Mouse (Mus musculus) MEL (cell line): ENCODE data around the gene Gtpbp10. TPM values are rescaled to one million over a fixed set of nuclear protein-coding genes. Genes with fewer than 3 reads are reported as not detected.

Experiments used
- DNase-seq: peaks from one replicate; pipeline ENCODE4 v3.0.0; 2011; ENCODE audit warnings: low read depth, low spot score
- H3K27ac ChIP-seq: 2 replicates; pipeline ENCODE4 v1.5.1; 2012; ENCODE audit warnings: low read depth, mild to moderate bottlenecking, control low read depth, low read length, moderate library complexity; ENCODE audit not compliant: control insufficient read depth
- H3K27me3 ChIP-seq, 2 experiments: fragments of 150-350 bp in 1 of 2; sonication (generic) in 1 of 2; 2 replicates each; pipeline ENCODE4 v1.6.1; 2012; ENCODE audit warnings: low read length in 2 of 2, mild to moderate bottlenecking in 2 of 2, improper control_type of control experiment in 1 of 2, moderate library complexity in 1 of 2; ENCODE audit not compliant: insufficient read depth in 2 of 2, control insufficient read depth in 1 of 2
- H3K36me3 ChIP-seq, 2 experiments: 2 replicates each; pipeline ENCODE4 v1.6.1; 2012 to 2014; ENCODE audit warnings: low read length in 2 of 2, improper control_type of control experiment in 1 of 2, inconsistent platforms in 1 of 2, mild to moderate bottlenecking in 1 of 2; ENCODE audit not compliant: insufficient read depth in 2 of 2, control insufficient read depth in 1 of 2
- H3K4me1 ChIP-seq, 2 experiments: fragments of 150-350 bp in 1 of 2; sonication (generic) in 1 of 2; 2 replicates each; pipeline ENCODE4 v1.6.1; 2012; ENCODE audit warnings: low read length in 2 of 2, improper control_type of control experiment in 1 of 2, mild to moderate bottlenecking in 1 of 2; ENCODE audit not compliant: insufficient read depth in 2 of 2, control insufficient read depth in 1 of 2
- H3K4me3 ChIP-seq, 2 experiments: fragments of 150-350 bp in 1 of 2; sonication (generic) in 1 of 2; 2 replicates each; pipeline ENCODE4 v1.5.1; 2012; ENCODE audit warnings: low read depth in 2 of 2, low read length in 2 of 2, mild to moderate bottlenecking in 2 of 2, moderate library complexity in 2 of 2, control low read depth in 1 of 2, improper control_type of control experiment in 1 of 2; ENCODE audit not compliant: control insufficient read depth in 1 of 2, insufficient read depth in 1 of 2
- H3K79me2 ChIP-seq: 2 replicates; pipeline ENCODE4 v1.6.1; 2012; ENCODE audit warnings: mild to moderate bottlenecking, low read length, moderate library complexity; ENCODE audit not compliant: control insufficient read depth, poor library complexity, insufficient read depth
- H3K9ac ChIP-seq: 2 replicates; pipeline ENCODE4 v1.6.1; 2012; ENCODE audit warnings: low read depth, mild to moderate bottlenecking, control low read depth, low read length, moderate library complexity; ENCODE audit not compliant: control insufficient read depth, poor library complexity, severe bottlenecking
- H3K9me3 ChIP-seq: fragments of 150-350 bp; sonication (generic); replicated peaks from 2 replicates; pipeline ENCODE4 v1.6.1; 2012; ENCODE audit warnings: mild to moderate bottlenecking, low read length, improper control_type of control experiment, moderate library complexity; ENCODE audit not compliant: insufficient read depth
- BHLHE40 ChIP-seq: IDR thresholded peaks from 2 replicates; pipeline ENCODE4 v1.6.1; 2012; ENCODE audit warnings: low read depth, mild to moderate bottlenecking, inconsistent platforms, low read length, improper control_type of control experiment, borderline replicate concordance
- ELF1 ChIP-seq: IDR thresholded peaks from 2 replicates; pipeline ENCODE4 v1.6.1; 2014; ENCODE audit warnings: low read depth, mild to moderate bottlenecking, inconsistent platforms, low read length, improper control_type of control experiment, moderate library complexity
- GABPA ChIP-seq: IDR thresholded peaks from 2 replicates; pipeline ENCODE4 v1.6.1; 2012; ENCODE audit warnings: low read depth, mild to moderate bottlenecking, inconsistent platforms, low read length, improper control_type of control experiment, moderate library complexity
- HCFC1 ChIP-seq: IDR thresholded peaks from 2 replicates; pipeline ENCODE4 v1.6.1; 2012; ENCODE audit warnings: low read depth, mild to moderate bottlenecking, inconsistent platforms, low read length, improper control_type of control experiment, moderate library complexity
- JUND ChIP-seq: IDR thresholded peaks from 2 replicates; pipeline ENCODE4 v1.6.1; 2011; ENCODE audit warnings: low read depth, mild to moderate bottlenecking, improper control_type of control experiment, low read length
- MAZ ChIP-seq: IDR thresholded peaks from 2 replicates; pipeline ENCODE4 v1.6.1; 2012; ENCODE audit warnings: low read depth, mild to moderate bottlenecking, inconsistent platforms, low read length, improper control_type of control experiment
- MXI1 ChIP-seq: IDR thresholded peaks from 2 replicates; pipeline ENCODE4 v1.6.1; 2011; ENCODE audit warnings: mild to moderate bottlenecking, low read depth, low read length, improper control_type of control experiment
- MYC ChIP-seq: IDR thresholded peaks from 2 replicates; pipeline ENCODE4 v1.6.1; 2011; ENCODE audit warnings: low read depth, mild to moderate bottlenecking, low read length, improper control_type of control experiment, moderate library complexity
- NELFE ChIP-seq: IDR thresholded peaks from 2 replicates; pipeline ENCODE4 v1.6.1; 2011; ENCODE audit warnings: low read depth, low read length, improper control_type of control experiment
- POLR2A ChIP-seq, 2 experiments: IDR thresholded peaks; 2 replicates each; pipeline ENCODE4 v1.6.1; 2011 to 2012; ENCODE audit warnings: low read length in 2 of 2, mild to moderate bottlenecking in 2 of 2, control low read depth in 1 of 2, improper control_type of control experiment in 1 of 2, low read depth in 1 of 2, moderate library complexity in 1 of 2; ENCODE audit not compliant: control insufficient read depth in 1 of 2, insufficient read depth in 1 of 2, poor library complexity in 1 of 2
- POLR2AphosphoS5 ChIP-seq: IDR thresholded peaks from 2 replicates; pipeline ENCODE4 v1.6.1; 2012; ENCODE audit warnings: low read depth, borderline replicate concordance, mild to moderate bottlenecking, inconsistent platforms, low read length, moderate library complexity, mixed read lengths
- RAD21 ChIP-seq: IDR thresholded peaks from 2 replicates; pipeline ENCODE4 v1.6.1; 2011; ENCODE audit warnings: mild to moderate bottlenecking, low read depth, low read length, improper control_type of control experiment
- SIN3A ChIP-seq: IDR thresholded peaks from 2 replicates; pipeline ENCODE4 v1.6.1; 2012; ENCODE audit warnings: low read length, improper control_type of control experiment, inconsistent platforms
- SMC3 ChIP-seq: IDR thresholded peaks from 2 replicates; pipeline ENCODE4 v1.6.1; 2011; ENCODE audit warnings: low read depth, low read length, improper control_type of control experiment
- TAL1 ChIP-seq: IDR thresholded peaks from 2 replicates; pipeline ENCODE4 v1.6.1; 2012; ENCODE audit warnings: mild to moderate bottlenecking, inconsistent platforms, low read length, moderate library complexity, mixed read lengths
- TCF12 ChIP-seq: IDR thresholded peaks from 2 replicates; pipeline ENCODE4 v1.6.1; 2014; ENCODE audit warnings: low read depth, mild to moderate bottlenecking, inconsistent platforms, low read length, improper control_type of control experiment, moderate library complexity
- UBTF ChIP-seq: IDR thresholded peaks from 2 replicates; pipeline ENCODE4 v1.6.1; 2012; ENCODE audit warnings: low read depth, mild to moderate bottlenecking, inconsistent platforms, low read length, improper control_type of control experiment, moderate library complexity, borderline replicate concordance; ENCODE audit not compliant: insufficient read depth
- ZC3H11A ChIP-seq: IDR thresholded peaks from 2 replicates; pipeline ENCODE4 v1.6.1; 2012; ENCODE audit warnings: low read depth, mild to moderate bottlenecking, inconsistent platforms, low read length, improper control_type of control experiment
- ZKSCAN1 ChIP-seq: IDR thresholded peaks from 2 replicates; pipeline ENCODE4 v1.6.1; 2012; ENCODE audit warnings: low read depth, mild to moderate bottlenecking, inconsistent platforms, low read length, improper control_type of control experiment, moderate library complexity
- ZNF384 ChIP-seq: IDR thresholded peaks from 2 replicates; pipeline ENCODE4 v1.6.1; 2012; ENCODE audit warnings: low read depth, mild to moderate bottlenecking, inconsistent platforms, low read length, improper control_type of control experiment
- polyA plus RNA-seq, 2 experiments: library from polyadenylated mRNA; stranded (reverse) in 1 of 2; unstranded in 1 of 2; fragments of >175 nt in 1 of 2; fragments of >200 nt in 1 of 2; gene quantifications; 2 replicates each; pipeline versions ENCODE4 v1.2.1 to v1.2.4; 2012; ENCODE audit warnings: low replicate concordance in 2 of 2, low read depth in 1 of 2; ENCODE audit not compliant: insufficient read length in 2 of 2, insufficient read depth in 1 of 2, missing spikeins in 1 of 2
- total RNA-seq: library from RNA; depleted of rRNA; stranded (reverse); fragments of 300-350 nt; gene quantifications from 2 replicates; pipeline ENCODE4 v1.2.3, GENCODE M21; 2012; rRNA removed

Gene Gtpbp10
- total RNA-seq (not detected in 2 replicates), polyA plus RNA-seq (not detected)

GRCm38 (mm10) chr5:5559079-5559740, at the start of gene Gtpbp10:
Gtpbp10 (minus strand) TSS chr5:5559538.
- Histone ChIP-seq H3K27ac (no peak within 1 kb of the TSS), H3K9me3 (no peaks in the 10 kb centered on the region), H3K79me2 (no peaks in the 10 kb centered on the region), H3K27me3 (no peaks in the 10 kb centered on the region), H3K4me3 (no peak within 1 kb of the TSS), H3K9ac (no peak within 1 kb of the TSS), H3K4me1 (no peaks in the 10 kb centered on the region), H3K36me3 (no peaks in the 10 kb centered on the region)
- DNase-seq = no peak
- no peak for TF ChIP-seq TCF12

GRCm38 (mm10) chr5:5587686-5588085, 28.3 kb upstream of the Gtpbp10 start:
- no peaks in the 10 kb centered on the region for H3K4me1 ChIP-seq
- H3K36me3 ChIP-seq = no peaks in the 10 kb centered on the region
- H3K9ac ChIP-seq = no peak overlapping the region
- H3K27ac ChIP-seq = no peak overlapping the region
- H3K79me2 ChIP-seq = no peaks in the 10 kb centered on the region
- TF ChIP-seq MXI1 (no peak), GABPA (no peak), ZKSCAN1 (no peak), MYC (no peak), POLR2AphosphoS5 (no peak), UBTF (no peak), ZNF384 (no peak)
- no peak overlapping the region for H3K4me3 ChIP-seq
- no peak for DNase-seq
- no peaks in the 10 kb centered on the region for H3K27me3 ChIP-seq
- H3K9me3 ChIP-seq = no peaks in the 10 kb centered on the region

GRCm38 (mm10) chr5:5573749-5574317, 14.5 kb upstream of the Gtpbp10 start, which contains the start of gene Gm8773:
Gm8773 (plus strand) TSS chr5:5573799.
- DNase-seq = no peak
- Histone ChIP-seq H3K36me3 (no peaks in the 10 kb centered on the region), H3K79me2 (no peaks in the 10 kb centered on the region), H3K27me3 (no peaks in the 10 kb centered on the region), H3K4me3 (no peak within 1 kb of the TSS), H3K27ac (no peak within 1 kb of the TSS), H3K4me1 (no peaks in the 10 kb centered on the region), H3K9me3 (no peaks in the 10 kb centered on the region), H3K9ac (no peak within 1 kb of the TSS)
- TF ChIP-seq POLR2A (IDR thresholded peaks at IDR 0.05; ENCODE audit: control insufficient read depth in 1 of 2, insufficient read depth in 1 of 2, low read depth in 1 of 2, low read length in 2 of 2, poor library complexity in 1 of 2) (no peak), BHLHE40 (no peak), NELFE (no peak), HCFC1 (no peak), MYC (no peak), SIN3A (no peak), ELF1 (no peak), GABPA (no peak), TAL1 (no peak), SMC3 (no peak), ZNF384 (no peak), JUND (no peak), RAD21 (no peak), MAZ (no peak), ZC3H11A (no peak)
